Mouse (Mus musculus): ENCODE data around the gene Khdc3. TPM values are rescaled to one million over a fixed set of nuclear protein-coding genes. Genes with fewer than 3 reads are reported as not detected.
"Not testable (repeated sequence)": the region's sequence is repeated elsewhere in the genome, so short reads cannot be mapped to it uniquely, and the experiment has no call there.

Gene Khdc3
- total RNA-seq (2021) = not detected

DNA sequence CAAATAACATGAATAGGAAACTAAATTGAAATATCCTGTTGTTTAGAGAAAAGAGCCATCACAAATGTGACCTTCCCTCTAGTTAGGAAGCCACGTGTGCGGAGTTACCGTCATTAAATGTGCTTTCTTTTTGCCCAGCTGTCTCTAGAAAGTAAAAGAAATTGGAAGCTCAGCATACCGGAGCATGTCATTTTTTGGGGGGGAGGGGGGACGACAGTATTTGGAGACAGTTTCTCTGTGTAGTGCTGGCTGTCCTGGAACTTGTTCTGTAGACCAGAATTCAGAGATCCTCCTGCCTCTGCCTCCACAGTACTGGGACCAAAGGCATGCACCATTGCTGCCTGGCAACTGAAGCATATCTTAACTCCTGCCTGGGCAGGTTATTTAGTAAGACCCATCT, at the start of gene Khdc3:
Gene Khdc3, plus strand, starts transcription at position 301 of the 400 bp plus-strand sequence.
- DNase-seq = no peak

DNA sequence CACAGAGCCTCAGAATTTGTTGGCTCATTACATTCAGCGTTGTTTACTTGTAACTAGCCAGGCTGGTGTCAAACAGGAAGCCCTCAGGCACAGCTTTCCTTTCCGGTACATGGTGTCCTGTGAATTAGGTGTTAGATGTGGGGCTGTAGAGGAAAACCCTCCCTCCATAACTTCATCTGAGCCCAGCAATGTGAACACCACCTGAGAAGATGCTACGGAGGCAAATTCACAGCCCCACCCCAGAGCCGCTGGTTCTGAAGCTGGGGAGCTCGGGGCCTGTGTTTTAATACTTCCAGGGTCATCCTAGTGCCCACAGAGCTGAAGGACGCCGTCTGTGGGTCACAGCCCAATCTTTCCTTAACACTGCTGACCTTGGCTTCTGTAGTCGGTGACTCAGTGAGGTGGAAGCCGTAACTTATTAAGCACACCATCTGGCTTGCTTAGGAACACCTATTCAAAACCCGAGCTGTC, 46.2 kb upstream of the Khdc3 start:
- DNase-seq = no peak

DNA sequence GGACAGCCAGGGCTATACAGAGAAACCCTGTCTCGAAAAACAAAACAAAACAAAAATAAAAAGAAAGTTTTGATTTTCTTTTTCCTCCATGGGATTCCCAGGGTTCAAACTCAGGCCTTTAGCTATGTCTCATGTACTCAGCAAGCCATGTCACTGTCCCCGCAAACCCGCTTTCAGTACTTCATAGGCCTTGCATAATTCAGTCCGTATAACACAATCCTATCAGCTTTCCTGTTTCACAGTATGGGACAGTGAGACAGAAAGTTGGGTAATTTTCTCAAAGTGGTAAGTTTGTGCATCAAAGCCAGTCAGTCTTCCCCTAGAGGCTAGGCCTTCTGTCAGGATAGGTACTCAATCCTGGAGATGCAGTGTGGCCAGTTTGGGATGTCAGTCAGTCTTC, 42.4 kb upstream of the Khdc3 start:
- DNase-seq = no peak

DNA sequence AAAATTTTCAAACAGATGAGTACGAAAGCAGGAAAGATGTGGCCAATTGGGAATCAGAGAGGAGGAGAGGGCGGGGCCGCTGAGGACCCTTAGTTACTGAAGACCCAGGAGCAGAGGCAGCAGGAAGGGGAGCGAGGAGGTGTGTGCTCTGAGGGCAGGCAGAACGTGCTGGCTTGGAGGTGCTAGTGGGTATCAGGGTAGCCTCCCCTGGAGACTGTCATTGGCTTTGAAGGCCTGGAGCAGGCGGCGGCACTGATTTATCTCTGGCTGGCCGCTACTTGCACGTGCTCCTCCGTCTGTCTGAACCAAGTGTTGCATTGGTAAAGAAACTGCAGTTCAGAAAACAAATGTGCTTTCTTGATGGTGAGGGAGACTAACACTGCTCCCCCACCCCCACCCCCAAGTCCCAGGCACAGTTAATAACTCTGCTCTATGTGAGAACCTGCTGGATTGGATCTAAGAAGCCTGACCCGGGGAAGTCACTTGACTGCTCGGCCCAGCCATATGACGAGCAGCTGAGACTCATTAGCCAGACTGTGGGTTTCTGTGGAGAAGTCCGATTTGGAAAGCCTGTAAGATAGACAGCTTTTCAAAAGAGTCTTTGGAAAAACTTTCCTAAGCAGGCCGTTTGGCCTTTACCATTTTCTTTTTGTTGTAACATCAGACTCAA, 37.9 kb upstream of the Khdc3 start:
- DNase-seq = no peak

DNA sequence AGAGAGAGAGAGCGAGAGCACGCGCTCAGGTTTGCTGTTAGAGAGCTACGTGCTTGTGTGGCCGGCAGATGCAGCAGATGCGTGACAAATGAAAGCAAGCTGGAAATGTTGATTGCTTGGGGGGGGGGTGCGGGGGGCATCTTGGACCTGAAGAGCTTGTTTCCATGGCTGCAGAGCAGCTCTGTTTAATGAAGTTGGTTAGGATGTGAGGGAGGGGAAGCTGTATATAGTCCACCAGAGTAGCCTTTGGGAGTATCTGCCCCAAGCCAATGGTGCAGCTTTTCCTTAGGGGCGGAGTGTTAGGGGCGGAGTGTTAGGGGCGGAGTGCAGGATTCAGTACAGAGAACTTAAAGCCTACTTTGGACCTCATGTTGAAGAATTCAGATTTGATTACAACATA, 34.5 kb upstream of the Khdc3 start:
- DNase-seq = no peak

DNA sequence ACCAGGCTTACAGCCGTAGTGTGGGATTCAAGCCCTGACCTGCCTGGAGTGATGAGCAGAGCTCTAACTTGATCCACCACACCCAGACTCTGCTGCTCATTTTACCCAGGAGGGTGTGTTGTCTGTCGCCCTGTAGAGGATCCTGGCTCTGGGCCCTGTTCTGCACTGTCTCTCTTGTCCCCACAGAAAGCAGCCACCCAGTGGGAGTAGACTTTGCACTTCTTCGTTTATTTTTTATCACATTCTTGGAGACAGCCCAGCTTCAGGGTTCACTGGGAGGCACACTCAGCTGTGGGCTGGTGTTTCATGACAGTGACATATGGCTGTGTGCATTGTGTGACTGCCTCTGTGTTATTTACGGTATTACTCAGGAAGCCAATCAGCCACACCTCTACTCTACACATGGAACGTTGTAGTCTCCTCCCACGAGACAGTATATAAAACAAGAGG, 33.4 kb upstream of the Khdc3 start:
- no peak for DNase-seq

DNA sequence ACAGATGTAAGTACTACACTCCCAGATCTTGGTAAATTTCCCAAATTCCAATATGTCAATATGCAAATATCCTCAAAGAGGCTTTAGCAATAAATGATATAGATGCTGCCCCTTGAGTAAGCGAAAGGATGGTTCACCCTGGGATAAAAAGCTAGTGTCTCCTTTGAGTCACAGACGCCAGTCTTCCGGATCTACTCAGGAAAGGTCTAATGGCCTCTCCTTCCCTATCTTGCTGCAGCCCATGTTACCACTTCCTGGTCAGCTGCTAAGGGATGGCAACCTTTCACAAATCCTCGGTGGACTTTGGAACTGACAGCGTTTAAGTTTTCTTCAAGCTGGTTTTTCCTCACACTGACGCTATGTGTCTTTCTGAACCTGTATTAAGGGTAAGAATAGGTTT, 32.9 kb upstream of the Khdc3 start:
- no peak for DNase-seq

DNA sequence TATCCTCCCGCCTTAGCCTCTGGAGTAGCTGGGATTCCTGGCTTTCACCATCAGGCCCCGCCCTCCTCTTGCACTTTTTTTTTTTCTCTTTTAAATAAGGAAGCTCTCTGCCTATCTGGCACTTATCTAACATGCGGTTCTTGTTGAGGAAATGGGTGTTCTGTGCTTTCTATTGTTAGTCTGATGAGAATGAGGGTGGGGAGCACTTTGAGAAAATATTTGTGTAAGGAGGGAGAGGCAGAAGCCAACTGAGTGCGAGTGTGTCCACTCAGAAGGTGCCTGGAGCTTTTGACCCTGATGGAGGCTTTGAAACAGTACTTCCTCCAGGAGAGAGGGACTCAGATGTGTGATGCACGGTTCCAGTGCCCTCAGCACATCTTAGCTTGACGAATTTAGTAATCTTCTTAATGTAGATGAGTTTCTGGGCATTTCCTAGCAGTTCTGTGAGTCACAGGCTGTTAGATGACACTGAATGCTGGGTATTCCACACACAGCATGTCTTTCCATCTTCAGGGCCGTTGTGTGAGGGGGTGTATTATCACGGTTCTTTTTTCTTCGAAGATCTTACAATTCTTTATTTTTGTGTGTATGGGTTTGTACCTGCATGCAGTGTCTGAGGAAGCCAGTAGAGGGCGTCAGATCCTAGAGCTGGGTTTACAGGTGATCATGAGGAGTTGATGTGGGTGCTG, 30.5 kb upstream of the Khdc3 start:
- DNase-seq = no peak

DNA sequence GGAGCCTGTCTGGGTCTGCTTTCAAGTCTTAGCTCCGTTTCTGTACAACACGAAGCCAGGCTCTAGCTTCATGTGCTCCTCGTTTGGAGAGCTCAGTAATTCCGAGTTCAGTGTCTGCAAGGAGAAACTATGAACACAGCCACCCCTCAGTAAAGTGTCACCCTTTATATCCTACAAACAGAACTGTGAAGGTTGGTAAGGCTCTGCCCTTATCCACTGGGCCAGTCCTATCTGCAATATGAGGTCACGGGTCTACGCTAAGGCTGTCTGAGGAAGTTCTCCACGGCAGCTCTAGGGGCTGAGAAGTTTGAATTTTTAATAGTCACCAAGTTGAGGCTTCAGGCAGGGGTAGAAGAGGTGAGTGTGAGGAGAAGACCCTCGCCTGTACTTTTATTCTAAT, 29.2 kb upstream of the Khdc3 start:
- no peak for DNase-seq

DNA sequence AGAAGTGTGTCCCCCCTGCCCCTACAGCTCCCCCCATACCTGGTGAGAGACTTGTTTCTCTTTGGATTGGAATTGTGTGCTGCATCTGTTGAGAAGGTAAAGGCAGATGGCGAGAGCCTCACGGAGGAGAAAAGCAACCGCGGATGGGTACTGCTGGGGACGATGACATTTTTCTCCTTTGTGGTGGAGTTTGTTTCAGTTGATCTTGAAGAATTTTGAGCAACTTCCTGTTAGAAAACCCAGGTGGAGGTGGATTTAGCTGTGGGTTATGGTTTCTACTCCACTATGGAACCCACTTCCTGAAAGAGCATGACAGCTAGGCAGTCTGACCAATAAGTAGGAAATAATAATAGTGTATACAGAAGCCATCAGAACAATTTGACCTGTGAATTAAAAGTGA, 28.5 kb upstream of the Khdc3 start:
- DNase-seq = no peak

DNA sequence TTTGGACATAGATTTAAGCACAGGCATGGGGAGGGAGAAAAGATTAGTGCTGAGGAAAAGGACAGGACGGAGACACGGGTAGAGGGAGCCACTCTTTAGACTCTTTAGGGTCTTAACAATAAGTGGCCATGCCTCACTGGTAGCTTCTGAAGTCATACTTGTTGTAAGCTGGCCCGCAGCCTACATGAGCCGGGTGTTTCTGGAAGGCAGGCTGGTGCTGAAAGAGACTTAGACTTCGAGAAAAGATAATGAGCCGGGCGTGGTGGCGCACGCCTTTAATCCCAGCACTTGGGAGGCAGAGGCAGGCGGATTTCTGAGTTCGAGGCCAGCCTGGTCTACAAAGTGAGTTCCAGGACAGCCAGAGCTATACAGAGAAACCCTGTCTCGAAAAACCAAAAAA, 22.3 kb upstream of the Khdc3 start:
- DNase-seq = not testable (repeated sequence)

DNA sequence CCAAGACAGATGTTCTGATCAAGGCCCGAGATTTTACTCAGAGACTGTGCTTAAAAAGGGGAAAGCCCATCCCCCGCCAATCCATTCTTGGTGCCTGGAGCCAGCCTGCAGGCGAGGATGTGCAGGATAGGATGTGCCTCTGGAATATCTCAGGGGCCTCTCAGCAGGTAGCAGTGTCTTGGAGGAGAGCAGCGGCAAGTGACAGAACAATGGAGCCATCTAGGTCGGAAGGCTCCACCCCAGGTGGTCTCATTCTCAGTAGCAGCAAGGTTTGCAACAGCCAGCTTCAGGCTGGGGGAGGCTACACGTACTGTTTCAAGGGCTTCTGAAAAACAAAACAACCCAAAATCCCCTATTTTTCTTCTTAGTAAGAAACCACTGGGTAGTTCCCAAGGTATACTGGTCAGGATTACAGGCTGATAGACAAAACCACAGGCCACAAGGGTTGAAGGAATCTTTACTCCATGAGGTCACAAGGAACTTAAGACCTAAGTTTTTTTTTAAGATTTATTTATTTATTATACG, 21.8 kb upstream of the Khdc3 start:
- no peak for DNase-seq

DNA sequence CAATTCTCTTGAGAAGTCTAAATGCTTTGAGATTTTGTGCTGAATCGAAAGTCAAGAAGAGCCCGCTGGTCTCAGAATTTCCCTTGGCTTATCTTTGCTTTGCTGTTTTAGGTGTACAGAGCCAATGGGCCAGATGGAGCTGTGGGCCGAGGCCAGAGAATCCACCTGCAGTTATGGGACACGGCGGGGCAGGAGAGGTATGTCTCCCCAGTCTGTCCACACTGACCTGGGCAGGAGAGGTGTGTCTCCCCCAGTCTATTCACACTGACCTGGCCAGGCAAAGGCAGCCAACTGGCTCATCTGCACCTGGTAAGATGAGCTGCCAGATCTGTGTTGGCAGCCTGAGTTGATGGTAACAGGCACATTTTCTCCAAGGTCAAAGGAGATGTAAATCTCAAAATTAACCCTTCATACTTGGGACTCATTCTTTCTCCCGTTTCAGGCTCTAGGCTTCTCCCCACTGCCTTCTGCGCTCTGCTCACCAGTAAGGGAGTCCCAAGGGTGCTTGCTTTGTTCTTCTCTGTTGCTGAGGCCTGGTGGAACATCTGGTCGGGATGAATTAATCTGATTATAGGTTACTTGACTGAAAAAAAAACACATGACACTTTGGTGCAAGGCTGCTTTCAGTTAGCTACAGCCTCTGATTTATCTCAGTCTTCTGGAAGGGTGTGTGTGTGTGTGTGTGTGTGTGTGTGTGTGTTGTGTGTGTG, 19.2 kb upstream of the Khdc3 start:
- DNase-seq = no peak

DNA sequence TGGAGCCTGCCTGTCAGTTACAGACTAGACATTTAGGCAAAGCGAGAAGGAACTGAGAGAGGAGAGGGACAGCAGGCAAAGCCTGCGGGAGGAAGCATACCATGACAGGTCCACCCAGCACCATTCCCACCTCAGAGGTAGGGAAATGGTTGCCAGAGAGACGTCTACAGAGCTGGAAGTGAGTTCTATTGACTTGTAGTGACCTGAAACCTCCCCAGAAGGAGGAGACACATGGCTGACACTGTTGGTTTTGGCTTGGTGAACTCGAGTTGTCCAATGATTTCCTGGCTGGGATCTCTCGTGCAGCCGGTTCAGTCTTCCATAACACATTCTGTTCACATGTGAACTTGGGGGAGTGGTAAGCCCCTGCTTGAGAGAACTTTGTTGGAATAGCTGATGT, 17.7 kb upstream of the Khdc3 start:
- DNase-seq = no peak

DNA sequence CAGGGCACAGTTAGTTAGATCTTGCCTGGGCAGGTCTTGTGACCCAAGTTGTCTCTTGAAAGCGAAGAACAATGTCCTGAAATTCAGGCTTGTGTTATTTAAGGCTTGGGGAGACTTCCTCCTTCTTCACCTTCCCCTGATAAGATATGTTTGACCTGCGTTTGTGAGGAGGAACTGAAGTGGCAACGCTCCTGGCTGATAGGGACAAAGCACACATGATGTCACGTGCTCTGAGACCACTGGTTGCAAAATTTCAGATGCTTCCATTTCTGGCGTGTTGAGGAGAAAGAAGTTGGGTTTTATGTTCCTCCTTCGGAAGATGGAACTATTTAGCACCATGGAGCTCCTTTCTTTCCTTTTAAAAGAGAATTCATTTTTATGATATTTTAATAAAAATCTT, 15.8 kb upstream of the Khdc3 start:
- DNase-seq = no peak

DNA sequence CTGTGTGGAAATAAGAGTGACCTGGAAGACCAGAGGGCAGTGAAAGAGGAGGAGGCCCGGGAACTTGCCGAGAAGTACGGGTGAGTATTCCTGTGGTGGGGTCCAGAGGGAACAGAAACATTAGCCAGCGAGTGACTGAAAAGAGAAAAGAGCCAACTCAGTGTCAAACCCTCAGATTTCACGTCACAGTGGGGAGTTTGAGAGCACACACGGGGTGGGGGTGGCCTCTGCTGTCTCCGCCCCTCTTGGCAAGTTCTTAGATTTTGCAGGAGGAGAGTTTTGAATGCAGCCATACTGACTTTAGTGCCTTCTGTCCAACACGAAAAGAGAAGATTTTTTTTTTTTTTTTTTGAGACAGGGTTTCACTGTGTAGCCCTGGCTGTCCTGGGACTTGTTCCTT, 14.5 kb upstream of the Khdc3 start:
- peak; percentile 31 for DNase-seq

DNA sequence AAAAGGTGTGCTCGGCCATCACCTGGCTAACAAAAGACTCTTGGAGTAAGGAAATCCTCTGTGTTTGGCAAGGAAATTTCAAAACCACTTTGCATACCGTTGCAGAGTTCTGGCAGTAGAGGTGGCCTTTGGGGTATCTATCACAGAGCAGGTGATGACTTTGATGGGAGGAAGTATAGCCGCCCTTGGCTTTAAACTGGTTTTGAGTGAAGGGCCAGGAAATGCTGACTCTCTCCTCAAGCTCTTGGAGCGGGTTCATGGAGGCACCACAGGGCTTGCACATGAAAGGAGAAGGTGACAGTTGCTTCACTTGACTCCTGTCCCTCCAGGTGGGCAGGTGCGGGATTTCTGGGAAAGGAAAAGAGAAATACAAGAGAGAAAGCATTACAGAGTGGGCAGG, 14.1 kb upstream of the Khdc3 start:
- DNase-seq = no peak

DNA sequence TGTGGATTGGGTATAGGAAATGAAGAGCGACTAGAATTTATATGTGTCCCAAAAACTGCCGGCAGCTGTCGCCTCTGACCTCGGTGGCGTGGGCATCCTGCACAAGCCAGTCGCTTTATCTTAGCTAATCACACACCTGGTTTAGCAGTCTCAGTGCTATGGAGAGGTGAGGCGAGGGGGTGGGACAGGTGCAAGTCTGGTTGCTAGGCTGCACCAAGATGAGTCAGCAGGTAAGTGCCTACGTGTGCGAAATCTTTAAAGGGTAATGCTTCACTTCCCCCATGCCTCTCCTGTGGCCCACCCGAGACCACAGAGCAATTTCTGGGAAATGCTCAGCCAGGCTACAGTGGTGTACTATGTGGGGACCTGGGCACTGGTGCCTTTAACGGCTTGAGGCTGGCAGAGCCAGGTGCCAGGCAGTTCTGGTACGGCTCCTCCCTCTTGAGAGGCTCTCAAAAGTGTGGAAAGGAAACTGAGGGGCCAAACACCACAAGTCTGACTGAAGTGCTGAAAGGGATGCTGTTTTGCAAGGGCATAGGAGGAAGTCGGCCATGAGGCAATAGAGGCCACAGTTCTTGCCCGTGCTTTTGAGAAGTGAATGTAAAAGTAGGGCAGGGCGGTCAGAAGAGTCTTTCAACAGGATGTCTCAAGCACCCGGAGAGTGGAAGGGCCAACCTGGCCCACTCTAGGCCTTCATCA, 12.3 kb upstream of the Khdc3 start:
- DNase-seq = no peak

DNA sequence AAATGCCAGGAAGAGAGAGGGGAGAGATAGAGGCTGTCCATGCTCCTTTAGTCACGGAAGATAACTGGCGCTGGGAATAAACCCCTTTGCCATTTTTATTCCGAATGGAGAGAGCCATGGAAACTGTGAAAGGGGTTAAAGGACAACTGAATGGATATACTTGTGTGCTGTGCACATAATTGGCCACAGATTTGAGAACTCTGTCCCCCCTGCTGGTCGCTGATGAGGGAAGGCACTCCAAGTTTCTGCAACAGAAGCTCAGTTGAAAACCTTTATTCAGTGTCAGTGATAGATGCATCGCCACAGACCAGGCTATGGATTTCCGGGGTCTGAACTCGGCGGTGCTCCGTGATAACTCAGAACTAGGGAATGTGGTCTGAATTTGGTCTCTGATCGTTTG, 11.5 kb upstream of the Khdc3 start:
- no peak for DNase-seq

DNA sequence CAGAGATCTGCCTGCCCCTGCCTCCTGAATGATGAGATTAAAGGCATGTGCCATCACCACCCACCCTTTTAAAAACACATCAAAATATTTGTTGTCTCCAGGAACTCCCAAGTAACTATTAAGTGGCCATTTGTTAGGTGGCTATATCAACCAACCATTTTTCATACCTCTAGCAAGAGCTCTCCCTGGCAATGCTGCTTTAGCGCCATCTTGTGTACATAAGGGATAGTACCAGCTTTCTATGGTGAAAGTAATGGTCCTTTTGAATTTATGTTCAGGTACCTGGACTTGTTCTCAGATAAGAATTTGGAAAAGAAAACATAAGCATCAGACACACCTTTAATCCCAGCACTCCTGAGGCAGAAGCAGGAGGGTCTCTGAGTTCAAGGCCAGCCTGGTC, 9.9 kb upstream of the Khdc3 start:
- DNase-seq = peak; percentile 44

DNA sequence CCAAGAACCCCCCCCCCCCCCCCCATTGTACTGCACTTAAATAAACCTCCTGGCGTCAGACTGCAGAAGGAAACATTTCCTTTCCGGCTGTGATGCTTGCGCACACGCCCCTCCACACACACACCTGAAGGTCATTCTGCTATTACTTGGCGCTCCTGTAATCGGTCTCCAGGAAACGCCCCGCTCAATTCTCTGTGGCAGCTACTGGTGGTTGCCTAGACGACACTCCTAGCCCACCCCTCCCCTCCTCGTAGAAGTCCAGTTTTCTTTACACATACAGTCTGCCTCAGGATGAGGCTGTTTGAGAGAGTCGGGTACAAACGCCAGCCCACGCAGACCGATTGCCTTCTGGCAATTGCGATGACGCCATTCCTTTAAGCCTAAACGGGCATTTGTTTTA, 7.1 kb upstream of the Khdc3 start:
- no peak for DNase-seq

DNA sequence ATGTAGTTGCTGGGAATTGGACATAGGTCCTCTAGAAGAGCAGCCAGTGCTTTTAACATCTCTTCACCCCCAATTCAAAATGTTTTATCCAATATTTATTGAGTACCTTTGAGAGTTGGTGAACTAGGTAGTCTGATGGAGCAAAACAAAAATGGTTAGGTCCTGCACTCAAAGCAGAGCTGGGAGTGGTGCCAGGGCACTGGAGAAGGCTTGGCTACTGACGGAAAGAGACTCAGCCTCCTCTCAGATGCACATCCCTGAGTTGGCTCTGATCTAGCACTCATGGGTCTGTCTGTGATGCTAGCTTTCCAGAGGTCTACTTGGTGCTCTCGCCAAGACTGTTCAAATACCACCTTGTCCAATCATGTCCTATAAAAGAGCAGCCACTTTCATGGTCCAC, 3.7 kb upstream of the Khdc3 start:
- no peak for DNase-seq

DNA sequence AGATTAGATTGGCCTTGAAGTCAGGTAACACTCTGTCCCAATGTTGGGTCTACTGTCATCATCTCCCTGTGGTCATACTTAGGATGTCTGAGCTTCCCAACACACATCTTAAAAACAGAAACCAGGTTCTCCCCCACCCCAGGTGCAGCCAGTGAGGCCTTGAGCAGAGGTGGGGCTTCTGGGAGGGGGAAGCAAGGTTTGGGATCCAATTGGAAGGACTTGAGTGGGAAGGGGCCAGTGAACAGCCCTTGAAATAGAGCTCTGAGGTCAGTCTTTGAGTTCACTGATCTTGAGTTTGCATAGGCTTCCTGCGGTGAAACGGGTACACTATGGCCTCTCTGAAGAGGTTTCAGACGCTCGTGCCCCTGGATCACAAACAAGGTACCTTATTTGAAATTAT, 545 bp downstream of the Khdc3 start, which contains the start of gene Gm20509:
Gene Gm20509, plus strand, starts transcription at position 290 of the 400 bp plus-strand sequence.
- no peak for DNase-seq
